Mouse (Mus musculus) bone marrow macrophage, adult 2 months (primary cell): ENCODE measurements around the gene Parp3.

Source experiments
- CTCF ChIP-seq: IDR thresholded peaks from 2 replicates; pipeline ENCODE4 v1.5.1; 2012; ENCODE audit warnings: low read depth, mild to moderate bottlenecking, low read length, moderate library complexity
- POLR2A ChIP-seq: IDR thresholded peaks from 2 replicates; pipeline ENCODE4 v1.6.1; 2012; ENCODE audit warnings: mild to moderate bottlenecking, low read depth, low read length, borderline replicate concordance

DNA sequence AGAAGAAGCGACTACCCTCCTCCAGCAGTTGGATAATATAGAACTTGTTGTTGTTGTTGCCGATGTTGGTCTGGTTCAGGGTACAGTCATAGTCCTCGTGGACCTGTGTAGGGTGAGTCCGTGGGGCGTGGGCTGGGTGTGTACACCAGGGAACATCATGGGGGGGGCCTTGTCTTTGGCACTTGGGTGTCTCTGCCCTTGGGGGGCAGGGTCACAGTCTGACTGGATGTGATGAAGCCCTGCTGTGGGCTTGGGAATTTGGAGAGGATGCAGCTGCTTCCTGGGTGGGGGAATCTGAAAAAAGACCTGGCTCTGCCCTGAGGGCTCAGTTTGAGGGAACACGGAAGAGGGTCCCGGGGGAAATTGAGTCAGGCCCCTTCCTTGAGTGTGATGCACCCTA, 1.7 kb downstream of the Parp3 start:
- TF ChIP-seq POLR2A = no peak
- TF ChIP-seq CTCF = no peak
